Mouse (Mus musculus) sigmoid colon, adult 10 weeks (tissue): Measurements from ENCODE around the gene Olfr1033. TPM values are rescaled to one million over a fixed set of nuclear protein-coding genes. Genes with fewer than 3 reads are reported as not detected.

Source experiments
- polyA plus RNA-seq: library from polyadenylated mRNA; stranded (reverse); fragments of 350-450 nt; fragmentation: Illumina TruSeq; extraction: RNeasy Lipid Tissue Mini Kit (QIAGEN cat#74804); gene quantifications from one replicate; pipeline ENCODE4 v1.2.3, GENCODE M21; 2014; ENCODE audit warnings: low read depth, low replicate concordance

The Olfr1033 gene
- 4.1 TPM for polyA plus RNA-seq

GRCm38 (mm10) chr2:86020406-86020805 lies at the start of gene Olfr1033:
TSS of gene Olfr1033 (plus strand) at chr2:86020633.

DNA sequence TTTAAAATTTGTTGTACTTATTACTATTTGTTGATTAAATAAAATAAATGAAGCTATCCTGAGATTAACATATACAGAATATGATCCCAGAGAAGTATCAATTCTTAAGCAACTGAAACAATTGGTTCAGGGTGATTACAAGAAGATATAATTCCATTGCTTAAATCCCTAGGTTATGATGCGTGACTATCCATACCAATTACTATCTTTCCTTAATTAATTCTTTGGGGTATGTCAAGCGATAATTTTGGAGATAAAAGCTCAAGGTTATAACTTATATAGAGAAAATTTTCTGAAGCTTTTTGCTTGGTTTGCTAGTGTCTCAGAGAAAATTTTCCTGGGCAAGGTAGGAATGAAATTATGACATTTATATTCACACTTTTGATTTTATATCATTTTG lies 46.8 kb upstream of the Olfr1033 start, which contains the start of gene Olfr1029:
TSS of gene Olfr1029 (plus strand) at position 301 of the 400 bp plus-strand sequence.

DNA sequence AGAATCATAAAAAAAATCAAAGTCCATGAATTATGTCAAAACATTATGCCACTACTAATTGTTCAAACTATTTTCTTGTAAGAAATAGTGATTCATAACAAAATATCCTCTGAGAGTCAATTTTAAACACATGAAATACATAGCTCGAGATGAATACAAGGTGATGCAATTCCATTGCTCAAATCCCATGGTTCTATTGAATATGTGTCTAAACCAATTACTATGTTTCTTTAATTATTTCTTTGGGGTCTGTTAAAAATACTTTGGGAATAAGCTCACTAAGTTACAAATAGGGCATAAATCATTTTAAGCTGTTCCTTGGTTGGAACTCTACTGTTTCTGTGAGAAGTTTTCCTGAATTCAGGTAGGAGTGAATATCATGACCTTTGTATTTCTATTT lies 41.5 kb upstream of the Olfr1033 start, which contains the start of gene Olfr1030:
TSS of gene Olfr1030 (plus strand) at position 301 of the 400 bp plus-strand sequence.

DNA sequence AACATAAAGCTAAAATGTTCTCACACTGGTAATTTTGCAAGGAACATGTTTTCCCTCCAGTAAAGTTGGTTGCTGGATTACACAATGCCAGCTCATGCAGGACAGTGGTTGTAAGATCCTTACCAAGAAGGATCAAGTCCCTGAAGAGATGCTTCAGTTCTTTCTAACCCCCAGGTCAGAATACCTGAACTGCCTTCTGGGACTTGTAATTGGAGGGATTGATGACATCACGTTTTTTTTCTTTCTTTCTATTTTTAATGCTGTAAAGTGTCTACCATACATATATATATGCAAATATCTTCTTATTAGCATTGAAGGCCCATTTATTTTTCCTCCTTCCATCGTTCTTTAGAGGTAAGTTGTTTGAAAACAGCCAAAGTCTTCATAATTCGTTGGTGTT lies 30.4 kb upstream of the Olfr1033 start, which contains the start of gene Olfr1031:
TSS of gene Olfr1031 (plus strand) at position 301 of the 400 bp plus-strand sequence.

GRCm38 (mm10) chr2:86005240-86005639 lies 15.2 kb upstream of the Olfr1033 start, which contains the start of gene Olfr1032:
TSS of gene Olfr1032 (plus strand) at chr2:86005540.

GRCm38 (mm10) chr2:86045561-86045960 lies 25.1 kb downstream of the Olfr1033 start, which contains the start of gene Olfr1034:
TSS of gene Olfr1034 (plus strand) at chr2:86045861.

DNA sequence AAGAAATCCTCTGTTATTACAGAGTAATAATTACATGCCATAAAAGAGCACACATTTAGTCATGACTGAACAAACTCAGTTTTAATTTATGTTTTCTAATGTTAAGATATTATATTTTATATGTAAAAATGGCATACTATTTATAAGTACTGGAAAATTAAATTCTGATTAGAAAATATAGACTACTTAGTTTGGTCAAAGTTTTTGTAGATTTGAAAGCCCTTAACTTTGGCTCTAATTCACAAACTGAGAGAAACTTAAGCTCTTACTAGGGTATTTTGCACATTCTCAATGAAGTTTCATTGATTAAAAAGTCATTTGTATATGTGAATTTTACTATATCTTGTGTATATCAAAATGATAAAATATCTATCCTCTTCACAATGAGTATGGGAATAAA lies 53.3 kb downstream of the Olfr1033 start, which contains the start of gene Olfr1036:
TSS of gene Olfr1036 (plus strand) at position 301 of the 400 bp plus-strand sequence.

DNA sequence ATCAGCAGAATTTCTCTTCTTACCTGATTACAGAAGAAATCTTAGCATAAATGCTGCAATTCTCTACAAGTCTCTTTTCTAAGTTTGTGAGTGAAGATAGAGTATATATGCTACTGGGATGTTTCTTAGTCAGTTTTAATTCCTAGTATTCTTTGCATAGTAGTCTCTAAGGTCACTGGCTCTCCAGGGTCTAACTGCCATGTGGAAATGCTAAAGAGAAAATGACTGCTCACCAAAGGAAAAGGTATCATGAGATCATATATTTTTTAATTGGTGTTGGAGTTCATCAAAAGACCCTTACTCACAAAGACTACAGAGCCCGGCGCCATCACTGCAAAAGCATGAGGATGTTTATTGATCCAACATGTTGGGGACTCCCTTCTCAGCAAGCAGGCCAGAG lies 66.9 kb downstream of the Olfr1033 start, which contains the start of gene Olfr1037:
TSS of gene Olfr1037 (minus strand) at position 101 of the 400 bp plus-strand sequence.

Other genes with a start within 250 kb of the Olfr1033 start
- not detected for gene Olfr1014, start 247.9 kb upstream of the Olfr1033 start, polyA plus RNA-seq
- gene Olfr1015, start 238.6 kb upstream of the Olfr1033 start, polyA plus RNA-seq = not detected
- gene Olfr1016, start 218.1 kb upstream of the Olfr1033 start, polyA plus RNA-seq = not detected
- not detected for gene Olfr1018, start 202.2 kb upstream of the Olfr1033 start, polyA plus RNA-seq
- gene Olfr1019, start 175.2 kb upstream of the Olfr1033 start, polyA plus RNA-seq = not detected
- gene Olfr1020, start 173.6 kb upstream of the Olfr1033 start, polyA plus RNA-seq = not detected
- not detected for gene Olfr1022, start 152.0 kb upstream of the Olfr1033 start, polyA plus RNA-seq
- not detected for gene Olfr1023, start 135.0 kb upstream of the Olfr1033 start, polyA plus RNA-seq
- not detected for gene Olfr1024, start 115.6 kb upstream of the Olfr1033 start, polyA plus RNA-seq
- not detected for gene Olfr1025-ps1, start 105.4 kb upstream of the Olfr1033 start, polyA plus RNA-seq
- not detected for gene Olfr1026, start 99.1 kb upstream of the Olfr1033 start, polyA plus RNA-seq
- not detected for gene Olfr1028, start 70.2 kb upstream of the Olfr1033 start, polyA plus RNA-seq
- gene Olfr1029, start 46.7 kb upstream of the Olfr1033 start, polyA plus RNA-seq = 0.09 TPM
- gene Olfr1030, start 41.4 kb upstream of the Olfr1033 start, polyA plus RNA-seq = not detected
- not detected for gene Olfr1031, start 30.3 kb upstream of the Olfr1033 start, polyA plus RNA-seq
- gene Olfr1032, start 15.1 kb upstream of the Olfr1033 start, polyA plus RNA-seq = not detected
- gene Olfr1034, start 25.2 kb downstream of the Olfr1033 start, polyA plus RNA-seq = 0.57 TPM
- not detected for gene Olfr1036, start 53.4 kb downstream of the Olfr1033 start, polyA plus RNA-seq
- not detected for gene Olfr1037, start 66.8 kb downstream of the Olfr1033 start, polyA plus RNA-seq
- not detected for gene Olfr1039, start 115.3 kb downstream of the Olfr1033 start, polyA plus RNA-seq
- gene Olfr1040, start 126.1 kb downstream of the Olfr1033 start, polyA plus RNA-seq = not detected
- gene Olfr1042, start 141.2 kb downstream of the Olfr1033 start, polyA plus RNA-seq = not detected
- not detected for gene Olfr1043, start 146.9 kb downstream of the Olfr1033 start, polyA plus RNA-seq
- gene Olfr1044, start 157.2 kb downstream of the Olfr1033 start, polyA plus RNA-seq = not detected
- not detected for gene Olfr52, start 165.1 kb downstream of the Olfr1033 start, polyA plus RNA-seq
- not detected for gene Olfr1045, start 182.4 kb downstream of the Olfr1033 start, polyA plus RNA-seq
- gene Olfr1046, start 198.7 kb downstream of the Olfr1033 start, polyA plus RNA-seq = not detected
- gene Olfr1047, start 210.8 kb downstream of the Olfr1033 start, polyA plus RNA-seq = not detected
- gene Olfr1048, start 219.7 kb downstream of the Olfr1033 start, polyA plus RNA-seq = not detected
- not detected for gene Olfr1049, start 237.7 kb downstream of the Olfr1033 start, polyA plus RNA-seq